Mouse (Mus musculus) urinary bladder, adult 2 months (tissue): ENCODE measurements around the gene Bcl2l1. TPM values are rescaled to one million over a fixed set of nuclear protein-coding genes. Genes with fewer than 3 reads are reported as not detected.

Experiments used
- DNase-seq: peaks from one replicate; pipeline ENCODE4 v3.0.0; 2022; ENCODE audit warnings: low spot score
- polyA plus RNA-seq: library from polyadenylated mRNA; depleted of rRNA; stranded (reverse); fragments of >200 nt; gene quantifications from 2 replicates; pipeline ENCODE4 v1.2.3, GENCODE M21; 2012

Bcl2l1 gene
- polyA plus RNA-seq, 1 experiment = 88.6 TPM

DNA sequence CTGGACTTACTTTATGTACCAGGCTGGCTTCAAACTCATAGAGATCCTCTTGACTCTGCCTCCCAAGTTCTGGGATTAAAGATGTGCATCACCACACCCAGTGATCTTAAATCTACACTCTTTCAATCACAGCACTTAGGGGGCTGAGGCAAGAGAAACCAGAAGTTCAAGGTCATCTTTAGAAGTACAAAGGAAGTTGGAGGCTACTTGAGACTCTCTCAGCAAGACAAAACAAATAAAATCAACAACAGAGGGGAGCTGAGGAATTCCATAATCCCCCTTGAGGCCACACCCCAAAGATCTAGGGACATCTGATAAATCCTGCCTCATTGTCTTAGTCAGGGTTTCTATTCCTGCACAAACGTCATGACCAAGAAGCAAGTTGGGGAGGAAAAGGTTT lies 59.3 kb downstream of the Bcl2l1 start:
- DNase-seq = no peak

DNA sequence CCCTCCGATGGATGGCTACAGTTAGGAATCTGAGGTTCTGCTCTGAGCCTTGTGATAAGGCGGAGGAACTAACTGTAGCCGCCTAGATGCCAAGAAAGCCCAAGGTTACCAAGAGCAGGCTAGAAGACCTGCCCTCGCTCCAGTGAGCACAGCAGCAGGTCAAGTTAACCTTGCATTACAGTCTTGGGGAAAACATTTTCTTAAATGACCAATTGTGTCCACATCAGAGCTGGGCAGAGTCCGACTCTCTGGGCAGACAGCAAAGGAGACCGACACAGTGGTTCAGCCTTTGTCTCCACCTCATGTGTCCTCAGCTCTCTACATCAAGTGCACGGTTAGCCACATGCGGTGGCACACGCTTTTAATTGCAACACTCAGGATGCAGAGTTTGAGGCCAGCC lies 60.0 kb downstream of the Bcl2l1 start:
- no peak for DNase-seq

GRCm38 (mm10) chr2:152769677-152770076 lies 61.9 kb downstream of the Bcl2l1 start:
- no peak for DNase-seq

DNA sequence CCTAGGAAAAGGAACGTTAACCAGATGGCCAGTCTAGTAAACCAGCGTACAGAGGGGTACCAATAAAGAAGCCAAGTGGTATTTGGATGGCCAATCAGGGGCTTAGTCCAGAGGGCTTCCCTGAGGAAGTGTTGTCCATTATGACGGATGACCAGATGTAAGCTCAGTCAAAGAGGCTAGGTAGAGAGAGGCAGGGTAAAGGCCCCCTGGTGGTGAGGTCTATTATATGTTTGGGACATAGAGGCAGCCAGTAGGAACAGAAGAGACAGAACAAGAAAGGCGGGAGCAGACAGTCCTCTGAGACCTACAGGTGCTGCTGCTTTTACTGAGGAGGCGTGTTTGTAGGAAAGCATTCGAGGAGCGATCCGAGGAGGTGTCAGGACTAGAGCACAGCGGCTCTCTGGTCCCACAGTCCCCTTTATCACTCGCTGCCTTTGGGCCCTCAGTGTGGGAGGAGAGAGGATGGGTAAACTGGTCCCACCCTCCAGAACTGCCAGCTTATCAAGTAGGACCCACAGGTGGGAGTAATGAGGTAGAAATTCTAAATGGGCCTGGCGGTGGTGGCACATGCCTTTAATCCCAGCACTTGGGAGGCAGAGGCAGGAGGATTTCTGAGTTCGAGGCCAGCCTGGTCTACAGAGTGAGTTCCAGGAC lies 63.8 kb downstream of the Bcl2l1 start:
- no peak for DNase-seq

GRCm38 (mm10) chr2:152766387-152767123 lies 65.0 kb downstream of the Bcl2l1 start:
- DNase-seq = peak; percentile 89

DNA sequence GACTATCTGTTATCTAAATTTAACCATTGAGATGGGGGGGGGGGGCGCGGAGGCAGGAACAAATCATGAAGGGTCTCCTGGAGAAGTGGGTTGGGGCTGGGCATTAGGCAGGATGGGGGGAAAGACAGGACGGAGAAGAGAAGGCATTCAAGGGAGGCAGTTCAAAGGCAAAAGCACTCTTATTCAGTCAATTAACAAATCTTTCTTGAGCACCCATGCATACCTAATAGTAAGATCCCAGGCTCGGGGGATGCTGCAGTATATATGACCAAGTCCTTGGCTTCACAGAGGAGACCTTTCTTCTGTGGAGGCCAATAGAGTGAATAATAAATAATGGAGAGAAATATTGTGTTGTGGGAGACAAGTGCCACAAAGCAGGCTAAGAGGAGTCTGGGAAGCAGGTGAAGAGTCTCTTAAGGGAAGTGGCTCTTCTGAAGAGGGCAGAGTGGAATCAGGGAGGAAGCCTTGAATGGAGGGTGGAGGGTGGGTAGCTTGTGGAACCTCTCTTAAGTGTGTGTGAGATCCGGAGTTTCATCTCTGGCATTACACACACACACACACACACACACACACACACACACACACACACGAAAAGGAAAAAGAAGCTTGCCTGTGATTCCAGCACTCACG lies 66.4 kb downstream of the Bcl2l1 start:
- no peak for DNase-seq

DNA sequence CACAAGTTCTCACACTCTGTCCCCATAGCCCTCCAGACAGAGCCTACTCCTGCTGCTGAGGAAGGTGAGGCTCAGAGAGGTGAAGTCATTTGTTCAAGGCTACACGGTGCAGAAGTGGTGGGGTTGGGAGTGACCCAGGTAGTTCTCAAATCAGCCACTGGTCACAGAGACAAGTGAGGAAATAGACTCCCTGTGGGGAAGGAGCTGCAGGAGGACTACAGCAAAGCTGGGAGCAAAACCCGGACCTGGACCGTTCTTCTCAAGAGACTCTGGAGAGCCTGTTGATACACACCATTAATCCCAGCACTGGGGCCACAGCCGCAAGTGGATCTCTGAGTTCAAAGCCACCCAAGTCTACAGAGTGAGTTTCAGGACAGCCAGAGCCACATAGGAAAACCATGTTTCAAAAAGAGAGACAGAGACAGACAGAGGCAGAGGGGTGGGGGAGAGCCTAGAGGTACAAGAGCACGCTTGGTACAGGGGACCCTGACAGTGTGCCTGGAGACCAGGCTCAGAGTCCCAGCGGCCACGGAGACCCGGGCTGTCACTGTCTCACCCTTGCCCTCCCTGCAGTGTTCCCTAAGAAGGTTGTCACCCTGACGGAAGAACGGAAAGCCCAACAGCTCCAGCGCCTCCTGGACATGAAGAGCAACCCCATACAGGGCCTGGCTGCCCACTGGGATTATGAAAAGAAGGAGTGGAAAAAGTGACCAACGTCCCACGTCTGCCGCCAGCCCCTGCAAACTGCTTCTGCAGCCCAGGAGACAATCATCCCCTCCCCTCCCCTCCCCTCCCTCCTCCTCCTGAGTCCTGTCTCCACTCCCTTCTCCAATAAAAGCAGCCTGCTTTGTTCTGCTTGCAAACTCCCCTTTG lies 67.1 kb downstream of the Bcl2l1 start:
- no peak for DNase-seq

- DNase-seq = no peak
Observed at GRCm38 (mm10) chr2:152763310-152763709, 68.2 kb downstream of the Bcl2l1 start.

GRCm38 (mm10) chr2:152758351-152758750 lies 73.2 kb downstream of the Bcl2l1 start:
- no peak for DNase-seq

DNA sequence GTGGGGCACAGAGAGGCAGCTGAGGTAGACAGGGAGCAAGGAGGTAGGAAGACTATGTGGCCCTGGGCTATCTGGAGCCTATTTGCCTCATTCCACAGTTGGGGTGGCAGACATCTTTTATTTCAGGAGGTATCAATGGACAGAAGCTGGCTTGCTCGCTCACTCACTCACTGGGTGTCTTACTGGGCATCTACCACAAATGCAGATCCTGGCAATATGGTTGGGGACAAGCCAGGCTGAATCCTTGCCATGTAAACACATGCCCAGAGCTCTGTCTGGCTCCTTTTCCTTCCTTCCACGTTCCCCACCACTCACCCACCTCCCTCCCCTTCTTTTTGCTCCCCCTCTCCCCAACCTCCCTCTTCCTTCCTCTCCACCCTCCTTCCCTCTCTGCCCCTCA lies 74.0 kb downstream of the Bcl2l1 start:
- no peak for DNase-seq

DNA sequence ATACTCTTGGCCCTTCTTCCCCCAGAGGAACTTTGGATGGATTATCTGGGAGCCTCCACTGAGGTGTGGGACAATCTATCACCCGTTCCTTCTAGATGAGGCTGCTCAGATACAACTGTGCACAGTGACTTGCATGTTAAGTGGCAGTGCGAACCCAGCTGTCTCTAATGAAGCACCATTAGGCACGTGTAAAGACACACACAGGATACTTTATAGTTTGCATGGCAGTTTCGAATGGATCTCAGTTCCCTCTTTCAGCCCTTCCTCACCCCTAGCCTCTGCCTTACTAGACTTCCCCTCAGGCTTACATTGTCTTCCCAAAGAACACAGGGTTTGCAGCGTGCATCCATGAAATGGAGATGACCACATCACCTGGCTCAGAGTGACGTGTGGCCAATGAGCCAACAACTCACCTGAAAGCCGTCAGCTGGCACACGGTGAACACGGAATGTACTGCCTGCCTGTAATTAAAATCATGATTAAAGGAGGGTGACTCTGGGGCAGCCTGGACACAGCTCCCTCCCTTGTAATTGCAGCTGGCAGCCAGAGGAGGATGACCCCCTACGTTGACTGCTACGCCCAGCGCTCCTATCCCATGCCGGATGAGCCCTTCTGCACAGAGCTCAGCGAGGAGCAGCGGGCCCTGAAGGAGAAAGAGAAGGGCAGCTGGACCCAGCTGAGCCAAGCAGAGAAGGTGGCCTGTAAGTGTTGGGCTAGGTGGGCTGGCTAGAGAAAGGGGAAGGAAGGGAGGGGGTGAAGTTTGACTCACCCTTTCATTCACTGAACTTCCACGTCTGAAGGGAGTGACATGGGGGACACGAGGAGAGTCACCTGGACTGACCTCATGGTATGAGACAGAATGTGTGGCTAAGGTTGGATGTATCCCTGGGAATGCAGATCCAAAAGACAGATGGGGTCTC lies 74.8 kb downstream of the Bcl2l1 start:
- DNase-seq = no peak

- DNase-seq = no peak
Observed at GRCm38 (mm10) chr2:152753944-152754711, 77.4 kb downstream of the Bcl2l1 start, which contains the start of gene Cox4i2. Gene Cox4i2, plus strand, starts transcription at chr2:152754173.

GRCm38 (mm10) chr2:152742435-152742834 lies 89.1 kb downstream of the Bcl2l1 start:
- no peak for DNase-seq

GRCm38 (mm10) chr2:152741153-152742041 lies 90.1 kb downstream of the Bcl2l1 start:
- DNase-seq = peak; percentile 60

- DNase-seq = no peak
Observed at GRCm38 (mm10) chr2:152740490-152740889, 91.0 kb downstream of the Bcl2l1 start.

GRCm38 (mm10) chr2:152739842-152740260 lies 91.7 kb downstream of the Bcl2l1 start:
- DNase-seq = no peak

- peak; percentile 77 for DNase-seq
Observed at GRCm38 (mm10) chr2:152739031-152739841, 92.3 kb downstream of the Bcl2l1 start.

- DNase-seq = no peak
Observed at GRCm38 (mm10) chr2:152738341-152738740, 93.2 kb downstream of the Bcl2l1 start.
